Mouse (Mus musculus) cortical plate, adult 2 months (tissue): ENCODE measurements around the gene Med27.

Experiments used
- CTCF ChIP-seq: fragments of 200-500 bp; IDR thresholded peaks from 2 replicates; pipeline ENCODE4 v1.5.1; 2011; ENCODE audit warnings: mild to moderate bottlenecking, control low read depth, low read length; ENCODE audit not compliant: insufficient read depth; ENCODE audit errors: extremely low read depth
- POLR2A ChIP-seq: fragments of 200-500 bp; IDR thresholded peaks from 2 replicates; pipeline ENCODE4 v1.6.1; 2011; ENCODE audit warnings: mild to moderate bottlenecking, low read length, control low read depth; ENCODE audit not compliant: insufficient read depth; ENCODE audit errors: extremely low read depth

GRCm38 (mm10) chr2:29402550-29403076 lies 56.0 kb downstream of the Med27 start:
- TF ChIP-seq CTCF (no peak), POLR2A (no peak)
